Mouse (Mus musculus) embryonic stem cell, embryonic (primary cell): ENCODE measurements around the gene Abtb1.

Source experiments
- CTCF ChIA-PET, 4 experiments: fragments of 300-600 bp in 2 of 4; fragments of 350-600 bp in 2 of 4; sonication (Branson Sonifier 250); formaldehyde crosslinking; loops; one replicate each; lab custom pipeline; 2022; ENCODE audit warnings: inconsistent platforms in 2 of 4; lab: Charles Lee
- POLR2A ChIA-PET, 4 experiments: fragments of 300-600 bp in 2 of 4; fragments of 350-600 bp in 2 of 4; sonication (Branson Sonifier 250); formaldehyde crosslinking; loops; one replicate each; lab custom pipeline; 2022; ENCODE audit warnings: antibody characterized with exemption in 4 of 4, inconsistent platforms in 1 of 4; lab: Charles Lee

Abtb1 gene

GRCm38 (mm10) chr6:88841781-88842689, at the start of gene Abtb1:
Gene Abtb1, minus strand, starts transcription at chr6:88841984.
- ChIA-PET CTCF (interaction anchor here in 3 of 4 experiments (0.5 to 3.9 kb wide), 68 partner anchors 7 to 1506 kb away, joined by 3 to 24 read pairs (median 4); partner anchors contain the start of genes Antxr1 (in 1 of the 3), Mcm2 (in 1 of the 3), Podxl2 (in 1 of the 3) and Sec61a1 (in 1 of the 3)), POLR2A (interaction anchor here (0.6 to 3.3 kb wide), 73 partner anchors 8 to 802 kb away, joined by 3 to 34 read pairs (median 4); partner anchors contain the start of genes Mcm2 (in 3 of the 4), Sec61a1 (in 2 of the 4), Tpra1 (in 2 of the 4) and Podxl2 (in 1 of the 4))

DNA sequence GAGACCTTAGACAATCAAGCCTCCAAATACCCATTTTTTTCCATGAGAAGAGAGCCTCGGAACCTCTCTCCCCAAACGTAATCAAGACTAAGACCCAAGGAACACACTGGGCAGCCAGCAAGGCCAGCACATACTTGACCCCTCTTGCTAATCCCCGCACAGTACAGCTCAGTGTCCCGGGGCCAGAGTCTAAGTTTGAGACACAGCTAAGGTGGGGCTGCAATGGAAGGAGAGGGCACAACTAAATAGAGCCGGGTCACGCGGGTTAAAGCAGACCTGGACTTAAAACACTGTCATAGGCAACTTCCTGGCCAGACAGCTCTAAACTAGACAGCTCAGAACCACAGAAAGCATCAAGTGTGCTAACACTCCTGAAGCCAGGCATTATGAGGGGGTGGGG, 49.0 kb upstream of the Abtb1 start:
- POLR2A ChIA-PET = interaction anchor here in 2 of 4 experiments (0.7 to 17.8 kb wide), 7 partner anchors 11 to 330 kb away, joined by 3 to 443 read pairs (median 3); partner anchors contain the start of genes Abtb1 (in 1 of the 2), Podxl2 (in 1 of the 2) and Tpra1 (in 1 of the 2)
- CTCF ChIA-PET = interaction anchor here in 2 of 4 experiments (0.5 to 1.4 kb wide), 4 partner anchors 9 to 28 kb away, joined by 3 to 4 read pairs (median 3); no protein-coding TSS in a partner anchor

DNA sequence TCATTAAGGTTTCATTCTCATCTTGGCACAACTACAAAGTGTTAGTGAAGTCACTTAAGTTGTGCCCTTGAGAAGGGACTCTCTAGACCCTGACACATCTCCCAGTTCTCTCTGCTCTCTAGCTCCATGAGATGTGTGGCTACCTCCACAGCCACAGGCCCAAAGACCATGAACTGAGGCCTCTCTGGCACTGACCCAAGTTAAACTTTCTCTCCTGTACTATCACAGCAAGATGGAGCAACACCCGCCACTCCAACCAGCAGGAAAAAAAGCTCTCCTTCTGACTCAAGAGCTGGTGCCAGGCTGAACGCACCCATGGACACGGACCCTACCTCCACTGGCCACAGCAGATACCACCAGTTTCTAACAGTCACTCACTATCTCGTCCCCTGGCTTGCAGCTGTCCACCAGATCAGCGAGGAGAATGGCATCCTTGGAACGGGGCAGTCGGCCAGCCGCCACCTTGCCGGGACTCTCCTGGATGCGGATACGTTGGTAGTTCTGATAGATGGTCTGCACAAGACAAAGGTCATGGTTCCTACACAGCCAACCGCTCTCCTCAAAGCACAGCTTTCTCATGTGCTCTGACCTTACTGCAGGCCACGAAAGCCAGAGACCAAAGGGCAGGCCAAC, 47.7 kb upstream of the Abtb1 start:
- ChIA-PET POLR2A (interaction anchor here (0.6 to 20.5 kb wide), 13 partner anchors 2 to 48 kb away, joined by 3 to 443 read pairs (median 6); partner anchors contain the start of genes Tpra1 (in 4 of the 4), Abtb1 (in 2 of the 4), Mcm2 (in 2 of the 4) and Podxl2 (in 1 of the 4)), CTCF (interaction anchor here in 2 of 4 experiments (0.9 to 2.3 kb wide), 7 partner anchors 10 to 766 kb away, joined by 3 to 14 read pairs (median 4); partner anchors contain the start of genes Abtb1 (in 1 of the 2) and Tpra1 (in 1 of the 2))

GRCm38 (mm10) chr6:88886417-88886967, 44.7 kb upstream of the Abtb1 start:
- CTCF ChIA-PET = interaction anchor here in 3 of 4 experiments (0.6 to 4.0 kb wide), 4 partner anchors 9 to 1069 kb away, joined by 3 to 17 read pairs (median 4); no protein-coding TSS in a partner anchor

DNA sequence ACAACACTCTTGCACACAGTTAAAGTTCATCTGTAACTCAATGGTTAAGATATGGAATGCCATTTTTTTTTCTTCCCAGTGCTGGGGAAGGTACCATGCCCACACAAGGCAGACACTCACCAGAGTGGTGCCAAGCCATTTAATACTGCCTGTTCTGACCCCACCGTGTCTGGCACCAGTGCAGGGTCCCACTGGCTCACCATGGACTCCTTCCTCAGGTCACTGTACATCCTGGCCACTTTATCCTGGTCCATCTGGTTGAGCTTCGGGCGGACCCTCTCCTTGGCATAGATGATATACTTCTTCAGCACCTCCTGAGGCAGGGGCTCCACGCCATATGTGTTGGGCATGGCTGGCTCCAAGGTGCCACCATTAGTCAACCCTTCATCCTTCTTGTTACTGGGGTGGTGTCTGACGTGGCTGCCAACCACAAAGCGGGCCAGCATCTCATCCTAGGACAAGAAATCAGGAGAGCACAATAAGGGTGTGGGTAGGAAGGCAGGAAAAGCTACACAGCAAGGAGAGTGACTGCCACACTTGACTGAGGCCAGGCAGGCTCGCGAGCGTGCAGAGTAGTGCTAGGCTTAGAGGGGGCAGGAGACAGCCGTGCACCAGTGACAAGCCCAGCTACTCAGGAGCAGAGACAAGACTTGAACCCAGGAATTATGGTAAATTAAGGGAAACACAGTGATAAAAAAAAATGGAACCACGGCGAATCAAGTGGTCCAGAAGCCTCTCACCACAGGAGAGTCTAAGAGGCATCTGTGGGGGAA, 44.0 kb upstream of the Abtb1 start:
- ChIA-PET CTCF (interaction anchor here in 3 of 4 experiments (0.6 to 4.0 kb wide), 3 partner anchors 10 to 1068 kb away, joined by 3 to 17 read pairs (median 3); no protein-coding TSS in a partner anchor), POLR2A (interaction anchor here (0.6 to 20.5 kb wide), 14 partner anchors 6 to 396 kb away, joined by 3 to 443 read pairs (median 4); partner anchors contain the start of genes Podxl2 (in 3 of the 4), Mcm2 (in 2 of the 4) and Tpra1 (in 2 of the 4))

More at GRCm38 (mm10) chr6:88886417-88886967, 44.7 kb upstream of the Abtb1 start:
- POLR2A ChIA-PET = interaction anchor here in 3 of 4 experiments (0.6 to 20.5 kb wide), 14 partner anchors 5 to 1578 kb away, joined by 3 to 443 read pairs (median 6); partner anchors contain the start of genes Mcm2 (in 2 of the 3), Tpra1 (in 2 of the 3) and Podxl2 (in 1 of the 3)

- POLR2A ChIA-PET = interaction anchor here (0.5 to 20.5 kb wide), 23 partner anchors 5 to 1059 kb away, joined by 3 to 443 read pairs (median 4); partner anchors contain the start of genes Mcm2 (in 4 of the 4), Podxl2 (in 2 of the 4), Tpra1 (in 2 of the 4) and Abtb1 (in 1 of the 4)
- CTCF ChIA-PET = interaction anchor here in 3 of 4 experiments (0.7 to 4.0 kb wide), 6 partner anchors 11 to 319 kb away, joined by 3 to 17 read pairs (median 4); partner anchors contain the start of gene Abtb1 (in 1 of the 3)
Measured at GRCm38 (mm10) chr6:88884690-88885089, 42.9 kb upstream of the Abtb1 start.

DNA sequence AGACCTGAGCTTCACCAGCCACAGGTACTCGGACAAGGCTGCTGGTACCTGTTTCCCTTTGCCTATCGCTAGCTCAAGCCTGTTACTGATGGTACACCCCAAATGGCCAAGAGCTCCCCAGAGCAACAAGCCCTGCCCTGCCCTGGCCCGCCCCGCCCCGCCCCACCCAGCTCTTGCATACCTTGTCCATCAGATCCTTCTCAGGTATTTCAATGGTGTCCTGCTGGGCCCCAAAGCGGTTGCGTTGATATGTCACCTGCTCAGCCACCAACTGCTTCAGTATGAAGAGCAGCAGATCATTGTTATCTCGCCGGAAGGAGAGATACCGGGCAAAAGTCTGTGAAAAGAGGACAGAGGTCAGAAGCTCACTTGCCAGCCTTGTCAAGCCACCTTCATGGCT, 42.4 kb upstream of the Abtb1 start:
- ChIA-PET CTCF (interaction anchor here in 3 of 4 experiments (0.7 to 4.0 kb wide), 7 partner anchors 11 to 318 kb away, joined by 3 to 17 read pairs (median 5); partner anchors contain the start of gene Abtb1 (in 2 of the 3)), POLR2A (interaction anchor here (0.5 to 20.5 kb wide), 20 partner anchors 4 to 1059 kb away, joined by 3 to 443 read pairs (median 4); partner anchors contain the start of genes Mcm2 (in 4 of the 4), Tpra1 (in 2 of the 4), Abtb1 (in 1 of the 4) and Podxl2 (in 1 of the 4))

DNA sequence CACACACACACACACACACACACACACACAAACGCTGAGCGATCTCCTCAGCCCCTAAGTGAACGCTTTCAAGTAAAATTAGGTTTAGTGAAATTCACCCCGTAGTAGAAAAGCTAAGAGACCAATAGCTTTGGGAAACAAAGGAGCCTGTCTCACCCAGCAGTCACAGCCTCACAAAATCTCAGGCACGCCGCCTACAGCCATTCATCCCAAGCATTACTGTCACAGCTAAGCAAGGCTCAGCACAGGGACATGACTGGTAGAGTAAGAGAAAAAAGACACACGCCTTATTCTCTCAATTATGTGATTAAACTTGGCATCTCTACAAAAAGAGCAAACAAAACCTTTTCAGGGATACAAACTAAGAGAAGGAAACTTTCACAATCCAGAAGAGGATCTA, 39.5 kb upstream of the Abtb1 start:
- ChIA-PET POLR2A (interaction anchor here in 2 of 4 experiments (0.8 to 20.5 kb wide), 9 partner anchors 10 to 763 kb away, joined by 3 to 443 read pairs (median 4); partner anchors contain the start of genes Mcm2 (in 2 of the 2), Tpra1 (in 2 of the 2) and Txnrd3 (in 1 of the 2)), CTCF (interaction anchor here in 2 of 4 experiments (0.7 to 1.8 kb wide), 3 partner anchors 9 to 685 kb away, joined by 3 to 6 read pairs (median 4); no protein-coding TSS in a partner anchor)

DNA sequence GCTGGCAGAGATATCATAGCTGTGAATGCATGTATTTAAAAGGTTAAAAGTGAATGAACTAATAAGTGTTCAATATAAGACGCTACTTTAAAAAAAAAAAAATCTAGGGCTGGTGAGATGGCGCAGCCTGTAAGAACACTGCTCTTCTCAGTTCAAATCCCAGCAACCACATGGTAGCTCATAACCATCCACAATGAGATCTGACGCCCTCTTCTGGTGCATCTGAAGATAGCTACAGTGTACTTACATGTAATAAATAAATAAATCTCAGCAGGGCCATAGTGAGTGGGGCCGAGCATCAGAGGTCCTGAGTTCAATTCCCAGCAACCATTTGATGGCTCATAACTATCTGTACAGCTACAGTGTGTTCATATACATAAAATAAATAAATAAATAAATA, 37.7 kb upstream of the Abtb1 start:
- ChIA-PET CTCF (interaction anchor here (0.6 to 2.7 kb wide), 23 partner anchors 9 to 807 kb away, joined by 3 to 14 read pairs (median 3); partner anchors contain the start of genes Abtb1 (in 2 of the 4), Mcm2 (in 2 of the 4), Plxna1 (in 1 of the 4) and Tpra1 (in 1 of the 4)), POLR2A (interaction anchor here (0.5 to 20.5 kb wide), 13 partner anchors 9 to 377 kb away, joined by 3 to 443 read pairs (median 5); partner anchors contain the start of genes Tpra1 (in 2 of the 4), Abtb1 (in 1 of the 4) and Mcm2 (in 1 of the 4))

DNA sequence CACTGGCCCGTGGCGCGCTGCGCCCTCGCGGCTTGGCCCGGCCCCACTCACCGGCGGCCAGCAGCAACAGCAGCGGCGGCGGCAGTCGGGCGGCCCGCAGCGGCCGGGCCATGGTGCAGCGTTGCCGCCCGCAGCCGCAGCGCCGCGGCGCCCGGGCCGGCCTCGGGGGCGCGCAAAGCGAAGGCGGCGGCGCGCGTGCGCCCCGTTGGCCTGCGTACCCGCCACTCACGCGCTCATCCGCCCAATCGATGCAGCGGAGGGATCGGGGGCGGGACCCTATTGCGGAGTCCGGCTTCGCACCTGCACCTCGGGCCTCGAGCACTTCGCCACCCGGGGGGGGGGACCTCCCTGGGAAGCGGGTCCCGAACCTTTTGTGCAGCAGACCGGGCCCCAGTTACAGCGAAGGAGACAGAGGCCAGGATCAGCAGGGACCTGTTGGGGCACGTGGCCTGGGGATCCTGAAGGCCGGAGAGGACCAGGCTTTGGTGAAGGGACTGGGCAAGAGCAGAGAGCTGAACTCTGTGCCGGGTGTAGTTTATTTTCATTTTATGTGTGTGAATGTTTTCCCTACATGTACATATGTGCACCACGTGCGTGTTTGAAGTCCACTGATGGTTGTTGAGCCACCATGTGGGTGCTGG, 33.2 kb upstream of the Abtb1 start, which contains the start of gene Podxl2:
TSS of gene Podxl2 (minus strand) at position 177 of the 641 bp plus-strand sequence.
- ChIA-PET POLR2A (interaction anchor here (0.7 to 20.5 kb wide), 9 partner anchors 9 to 184 kb away, joined by 3 to 443 read pairs (median 3); partner anchors contain the start of genes Tpra1 (in 2 of the 4), Abtb1 (in 1 of the 4) and Mcm2 (in 1 of the 4)), CTCF (interaction anchor here in 2 of 4 experiments (1.1 kb wide), 2 partner anchors 12 to 33 kb away, joined by 3 read pairs; no protein-coding TSS in a partner anchor)

DNA sequence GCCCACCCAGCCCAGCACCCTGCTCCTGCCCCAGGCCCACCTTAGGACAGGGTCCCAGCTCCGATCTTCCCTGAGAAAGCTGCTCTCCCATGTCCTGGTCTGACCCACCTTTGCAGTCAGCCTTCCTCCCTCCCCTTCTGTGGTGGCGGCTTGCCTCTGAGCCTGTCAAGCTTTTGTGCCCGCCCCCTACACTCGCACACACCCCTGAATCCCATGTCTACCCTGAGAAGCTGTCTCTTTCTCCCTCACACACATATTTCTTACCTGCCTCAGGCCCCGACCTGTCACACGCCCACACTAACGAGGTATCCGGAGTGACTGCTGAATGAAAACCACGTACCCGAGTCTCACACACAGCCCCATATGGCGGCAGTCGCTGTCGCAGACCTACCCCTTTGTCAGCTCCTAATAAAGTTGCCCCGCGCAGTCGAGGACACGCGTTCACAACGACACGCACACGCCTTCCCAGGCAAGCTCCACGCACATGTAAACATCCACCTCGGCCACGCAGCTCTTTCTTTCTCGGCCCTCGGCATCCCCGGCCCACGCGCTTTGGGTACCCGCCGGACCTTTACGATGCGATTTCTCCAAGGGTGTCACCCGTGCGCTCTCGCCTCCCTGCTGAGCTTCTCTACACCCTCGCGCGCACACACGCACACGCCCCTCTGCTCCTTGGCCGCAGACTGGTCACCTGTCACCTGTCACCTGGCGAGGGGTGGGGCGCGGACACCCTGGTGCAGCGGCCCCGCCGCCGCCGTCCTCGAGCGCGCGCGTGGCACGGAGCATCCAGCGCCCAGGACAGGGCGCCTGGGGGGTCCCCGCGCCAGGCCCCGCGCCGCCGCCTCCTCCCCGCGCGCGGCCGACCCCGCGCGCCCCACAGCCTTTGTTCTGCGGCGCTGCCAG, 32.4 kb upstream of the Abtb1 start:
- ChIA-PET POLR2A (interaction anchor here (0.7 to 20.5 kb wide), 13 partner anchors 11 to 185 kb away, joined by 3 to 443 read pairs (median 4); partner anchors contain the start of genes Abtb1 (in 2 of the 4), Mcm2 (in 2 of the 4) and Tpra1 (in 2 of the 4)), CTCF (interaction anchor here in 3 of 4 experiments (0.6 to 1.7 kb wide), 8 partner anchors 10 to 32 kb away, joined by 3 to 6 read pairs (median 3); partner anchors contain the start of gene Abtb1 (in 1 of the 3))

DNA sequence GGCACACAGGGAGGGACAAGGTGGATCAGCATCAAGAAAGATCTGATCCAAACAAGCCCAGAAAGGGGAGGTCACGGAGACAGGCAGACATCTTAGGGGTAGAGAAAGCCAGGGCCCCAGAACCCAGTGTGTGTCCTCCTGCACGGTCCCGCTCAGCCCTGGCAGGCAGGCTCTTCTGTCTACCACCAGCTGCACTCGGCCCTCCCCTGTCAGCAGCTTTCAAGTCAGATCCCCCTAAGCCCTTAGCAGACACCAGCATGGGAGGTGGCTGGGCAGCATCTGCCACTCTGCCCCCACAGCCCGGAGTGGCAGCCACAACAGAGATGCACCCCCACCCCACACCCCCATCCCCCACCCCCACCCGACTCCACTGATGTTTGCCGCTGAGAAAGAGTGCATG, 31.0 kb upstream of the Abtb1 start:
- ChIA-PET POLR2A (interaction anchor here in 2 of 4 experiments (0.6 to 20.5 kb wide), 3 partner anchors 18 to 29 kb away, joined by 3 to 443 read pairs (median 7); partner anchors contain the start of gene Mcm2 (in 1 of the 2)), CTCF (interaction anchor here in 2 of 4 experiments (0.5 to 1.7 kb wide), 2 partner anchors 12 to 16 kb away, joined by 5 read pairs; no protein-coding TSS in a partner anchor)

- ChIA-PET POLR2A (interaction anchor here in 1 of 4 experiments (0.9 to 20.5 kb wide), 3 partner anchors 15 to 35 kb away, joined by 3 to 443 read pairs (median 6); partner anchors contain the start of gene Mcm2), CTCF (interaction anchor here in 3 of 4 experiments (1.2 to 1.7 kb wide), 3 partner anchors 14 to 22 kb away, joined by 3 to 5 read pairs (median 4); no protein-coding TSS in a partner anchor)
Measured at GRCm38 (mm10) chr6:88871546-88871945, 29.8 kb upstream of the Abtb1 start.
